Mouse (Mus musculus) layer of hippocampus, adult 18-20 months (tissue): Measurements from ENCODE around the gene Sf3b3. TPM values are rescaled to one million over a fixed set of nuclear protein-coding genes. Genes with fewer than 3 reads are reported as not detected.

Experiments used
- DNase-seq, 2 experiments: peaks; one replicate each; pipeline ENCODE4 v3.0.0; 2022; ENCODE audit warnings: low spot score in 2 of 2
- total RNA-seq, 2 experiments: library from RNA; stranded (reverse); gene quantifications; 2 replicates each; pipeline ENCODE4 v1.2.3; 2021

Gene Sf3b3
- total RNA-seq, 2 experiments from 2014 or later = 69.7 to 71.3 TPM

DNA sequence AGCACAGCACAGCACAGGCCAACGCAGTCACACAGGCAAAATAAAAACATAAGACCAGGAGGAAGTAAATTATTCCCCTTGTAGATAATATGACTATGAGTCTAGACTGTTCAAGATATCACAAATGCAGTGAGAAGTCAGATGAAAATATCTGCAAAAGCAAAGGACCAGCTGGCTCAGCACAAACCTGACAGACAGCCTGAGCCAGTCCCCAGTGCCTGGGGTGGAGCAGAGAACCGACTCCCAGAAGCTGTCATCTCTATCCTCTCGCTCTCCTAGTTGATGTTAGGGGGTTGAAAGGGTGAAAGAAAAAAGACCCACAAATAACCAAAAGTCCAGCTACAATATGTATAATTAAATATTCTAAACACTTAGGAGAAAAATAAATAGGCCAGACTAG is 70.9 kb downstream of the Sf3b3 start:
- DNase-seq = no peak

DNA sequence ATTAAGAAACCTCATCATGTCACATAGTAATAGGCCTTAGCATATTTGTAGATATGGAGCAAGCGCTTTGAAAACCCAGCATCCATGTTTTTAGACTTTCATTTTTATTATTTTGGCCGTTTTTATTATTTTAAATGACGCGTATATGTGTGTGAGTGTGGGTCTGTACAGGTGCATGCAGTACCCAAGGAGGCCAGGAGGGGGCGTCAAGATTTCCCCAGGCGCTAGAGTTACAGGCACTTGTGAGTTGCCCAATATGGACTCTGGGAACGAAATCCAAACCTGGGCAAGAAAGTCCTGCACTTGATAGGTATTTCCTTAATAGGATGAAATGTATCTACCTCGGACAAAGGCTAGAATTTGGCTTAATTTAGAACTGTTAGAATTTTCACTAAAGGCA is 71.3 kb downstream of the Sf3b3 start:
- DNase-seq = no peak

DNA sequence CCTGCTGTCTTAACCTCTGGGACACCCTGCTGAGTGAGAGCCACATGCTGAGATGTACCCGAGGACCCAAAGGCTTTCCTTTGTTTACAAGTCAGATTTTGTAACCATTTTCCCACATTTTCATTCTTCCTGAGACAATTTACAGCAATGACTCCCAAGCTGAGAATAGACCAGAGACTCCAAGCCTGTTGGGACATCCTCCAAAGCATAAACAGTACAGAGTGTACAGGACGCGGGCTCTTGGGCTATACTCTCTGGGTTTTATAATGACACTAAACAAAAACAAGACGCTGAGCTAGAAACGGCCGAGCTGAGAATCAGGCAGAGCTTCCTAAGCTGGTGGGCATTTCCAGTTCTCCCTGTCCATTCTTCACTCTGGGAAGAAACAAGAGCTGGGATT is 71.9 kb downstream of the Sf3b3 start:
- DNase-seq = no peak

DNA sequence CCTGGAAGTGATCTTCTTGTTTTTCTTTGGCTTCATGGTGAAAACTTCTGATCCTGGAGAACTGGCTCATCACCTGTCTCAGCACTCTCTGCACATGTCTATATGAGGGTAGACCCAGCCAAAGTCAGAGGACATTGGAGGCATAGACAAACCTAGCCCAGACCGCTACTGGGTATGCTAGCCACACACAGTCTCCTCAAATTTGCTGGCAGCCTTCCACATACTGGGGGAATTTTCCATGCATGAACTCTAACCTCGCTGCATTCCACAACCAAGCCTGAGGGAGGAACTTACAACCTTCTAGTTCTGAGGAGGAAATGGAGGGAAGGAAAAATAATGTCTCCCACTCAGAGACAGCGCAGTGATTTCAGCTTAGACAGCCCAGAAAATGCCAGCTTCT is 72.5 kb downstream of the Sf3b3 start:
- DNase-seq = no peak

DNA sequence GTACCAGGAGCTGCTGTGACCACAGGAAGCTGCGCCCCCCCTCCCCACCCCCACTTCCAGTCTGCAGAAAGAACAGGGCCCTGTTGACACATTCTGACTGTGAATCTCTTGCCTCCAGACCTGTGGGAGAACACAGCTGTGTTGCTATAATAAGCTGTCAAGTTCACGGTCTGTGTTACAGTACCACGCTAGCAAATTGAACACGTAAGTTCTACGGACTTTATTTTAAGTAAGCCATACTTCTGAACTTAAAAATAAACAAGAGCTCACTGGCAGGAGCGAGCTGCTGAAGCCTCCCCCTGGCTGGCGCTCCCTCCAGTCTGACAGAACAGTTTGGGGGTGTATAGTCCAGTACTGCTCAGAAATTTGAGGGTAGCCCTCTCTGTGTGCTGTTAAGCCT is 74.1 kb downstream of the Sf3b3 start:
- no peak for DNase-seq

DNA sequence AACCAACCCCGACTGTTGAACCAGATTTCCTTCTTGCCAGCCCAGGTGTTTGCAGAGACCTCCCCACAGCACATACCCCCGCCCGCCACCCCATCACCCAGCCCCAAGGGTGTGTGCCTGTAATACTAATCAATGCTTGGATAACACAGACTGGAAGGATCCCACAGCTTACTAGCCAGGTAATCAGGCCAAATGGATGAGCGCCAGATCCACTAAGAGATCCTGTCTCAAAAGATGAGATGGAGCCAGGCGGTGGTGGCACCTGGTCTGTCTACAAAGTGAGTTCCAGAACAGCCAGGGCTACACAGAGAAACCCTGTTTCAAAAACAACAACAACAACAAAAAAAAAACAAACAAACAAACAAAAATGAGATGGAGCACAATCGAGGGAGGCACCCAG is 79.3 kb downstream of the Sf3b3 start:
- no peak for DNase-seq

DNA sequence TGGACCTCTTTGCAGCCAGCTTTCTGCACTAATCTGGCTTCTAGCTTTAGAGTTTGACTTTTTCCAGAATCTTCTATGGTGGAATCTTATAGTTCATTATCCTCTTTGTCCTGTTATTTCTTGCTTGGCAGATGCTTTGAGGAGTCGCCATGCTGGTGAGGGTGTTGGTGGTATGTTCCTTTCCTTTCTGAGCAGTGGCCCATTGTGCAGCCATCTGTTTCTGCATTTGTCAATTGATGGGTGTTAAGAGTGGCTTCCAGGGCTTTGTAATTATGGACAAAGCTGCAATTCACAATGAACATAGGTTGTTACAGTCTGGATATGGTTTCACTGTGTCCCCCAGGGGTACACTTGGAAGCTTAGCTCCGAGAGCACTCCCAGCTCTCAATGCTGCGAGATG is 81.9 kb downstream of the Sf3b3 start:
- peak in 1 of 2 experiments; percentile 67 for DNase-seq

DNA sequence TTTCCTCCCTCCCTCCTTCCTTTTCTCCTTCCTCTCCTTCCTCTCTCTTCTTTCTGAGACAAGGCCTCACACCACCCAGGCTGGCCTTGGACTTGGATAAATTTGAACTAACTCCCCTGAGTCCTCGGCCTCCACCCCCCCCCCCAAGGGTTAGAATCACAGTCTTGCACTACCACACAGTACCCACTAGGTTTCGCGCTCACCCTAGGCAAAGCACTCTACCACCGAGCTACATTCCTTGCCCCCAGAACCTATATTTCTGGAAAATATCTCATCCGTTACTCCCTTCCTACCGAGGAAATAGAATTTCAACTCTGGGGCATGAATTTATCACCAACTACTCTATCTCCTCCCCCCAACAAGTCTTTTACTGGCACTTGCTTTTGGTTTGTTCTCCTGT is 84.6 kb downstream of the Sf3b3 start:
- no peak for DNase-seq

DNA sequence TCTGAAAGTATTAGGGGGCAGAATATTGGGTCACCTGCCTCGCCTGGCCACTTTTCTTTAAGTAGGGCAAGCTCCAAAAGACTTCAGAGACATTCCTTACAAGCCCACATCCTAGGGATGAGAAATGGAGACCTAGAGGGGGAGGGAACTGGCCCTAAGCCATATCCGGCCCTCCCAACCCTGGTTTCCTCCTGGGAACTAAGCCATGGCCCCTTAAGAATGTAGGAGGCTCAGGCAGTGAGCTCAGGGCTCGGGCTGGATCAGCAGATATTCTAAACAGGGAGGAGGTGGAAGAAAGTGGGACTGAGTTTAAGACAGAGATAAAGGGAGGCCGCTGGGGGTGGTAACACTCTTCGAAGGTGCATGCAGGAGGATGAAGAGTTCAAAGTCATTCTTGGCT is 85.4 kb downstream of the Sf3b3 start:
- no peak for DNase-seq

DNA sequence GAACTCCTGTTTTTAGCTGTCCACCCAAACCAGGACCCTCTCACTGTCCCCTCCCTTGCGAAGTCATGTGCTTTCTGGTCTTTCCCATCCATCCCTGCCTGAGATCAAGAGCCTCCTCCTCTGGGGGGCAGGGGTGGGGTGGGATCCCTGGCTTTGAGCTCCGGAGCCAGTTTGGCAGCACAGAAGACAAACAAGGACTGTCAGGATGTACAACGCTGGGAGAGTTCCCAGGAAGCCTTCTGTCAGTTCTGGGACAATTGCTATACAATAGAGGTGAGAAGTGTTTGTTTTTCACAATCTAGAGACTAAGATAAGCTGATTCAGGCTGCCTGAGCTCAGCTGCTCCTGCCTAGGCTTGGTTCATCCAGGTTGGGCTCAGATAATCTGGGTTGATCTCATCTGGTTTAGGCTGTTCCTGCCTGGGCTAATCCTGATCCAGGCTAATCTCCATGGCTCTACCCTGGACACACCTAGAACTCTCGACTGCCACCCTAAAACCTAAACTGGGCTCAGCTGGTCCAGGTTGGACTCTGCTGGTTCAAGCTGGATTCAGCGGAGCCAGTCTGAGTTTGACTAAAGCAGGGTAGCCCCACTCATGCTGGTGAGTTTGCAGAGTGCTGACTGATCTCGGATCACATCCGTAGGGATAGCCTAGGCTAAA is 86.2 kb downstream of the Sf3b3 start:
- DNase-seq = peak in 1 of 2 experiments; percentile 42

Other genes starting within 250 kb of the Sf3b3 start
- 10 to 100 TPM; 24.4 to 26.1 TPM for gene Vac14, start 228.2 kb downstream of the Sf3b3 start, total RNA-seq
- gene Mtss1l, start 125.3 kb downstream of the Sf3b3 start, total RNA-seq = 100 to 1,000 TPM; 213 to 214 TPM
- gene Il34, start 40.9 kb downstream of the Sf3b3 start, total RNA-seq = 10 to 100 TPM; 71.0 to 72.6 TPM
- gene Cog4, start 187 bp downstream of the Sf3b3 start, total RNA-seq = 10 to 100 TPM; 60.9 to 61.3 TPM
- gene Fuk, start 55.7 kb upstream of the Sf3b3 start, total RNA-seq = 10 to 100 TPM; 22.3 to 22.4 TPM
- 100 to 1,000 TPM; 101 to 103 TPM for gene St3gal2, start 73.1 kb upstream of the Sf3b3 start, total RNA-seq
- 10 to 100 TPM; 26.5 to 28.6 TPM for gene Ddx19a, start 151.0 kb upstream of the Sf3b3 start, total RNA-seq
- 10 to 100 TPM; 15.6 to 17.7 TPM for gene Ddx19b, start 185.0 kb upstream of the Sf3b3 start, total RNA-seq
- 10 to 100 TPM; 82.2 to 91.4 TPM for gene Aars, start 186.4 kb upstream of the Sf3b3 start, total RNA-seq
- gene Exosc6, start 209.6 kb upstream of the Sf3b3 start, total RNA-seq = not detected
- 1 to 10 TPM; 1.6 to 2.2 TPM for gene Clec18a, start 245.6 kb upstream of the Sf3b3 start, total RNA-seq
- gene Pdpr, start 247.8 kb upstream of the Sf3b3 start, total RNA-seq = 10 to 100 TPM; 24.3 to 27.0 TPM